Mouse (Mus musculus) neural tube, embryonic 10.5 days (tissue): Measurements from ENCODE around the gene Amdhd2.

ENCODE experiments used
- DNase-seq: peaks from one replicate; pipeline ENCODE4 v3.0.0-alpha.2; 2017; ENCODE audit warnings: low spot score; ENCODE audit errors: extremely low spot score

The Amdhd2 gene

DNA sequence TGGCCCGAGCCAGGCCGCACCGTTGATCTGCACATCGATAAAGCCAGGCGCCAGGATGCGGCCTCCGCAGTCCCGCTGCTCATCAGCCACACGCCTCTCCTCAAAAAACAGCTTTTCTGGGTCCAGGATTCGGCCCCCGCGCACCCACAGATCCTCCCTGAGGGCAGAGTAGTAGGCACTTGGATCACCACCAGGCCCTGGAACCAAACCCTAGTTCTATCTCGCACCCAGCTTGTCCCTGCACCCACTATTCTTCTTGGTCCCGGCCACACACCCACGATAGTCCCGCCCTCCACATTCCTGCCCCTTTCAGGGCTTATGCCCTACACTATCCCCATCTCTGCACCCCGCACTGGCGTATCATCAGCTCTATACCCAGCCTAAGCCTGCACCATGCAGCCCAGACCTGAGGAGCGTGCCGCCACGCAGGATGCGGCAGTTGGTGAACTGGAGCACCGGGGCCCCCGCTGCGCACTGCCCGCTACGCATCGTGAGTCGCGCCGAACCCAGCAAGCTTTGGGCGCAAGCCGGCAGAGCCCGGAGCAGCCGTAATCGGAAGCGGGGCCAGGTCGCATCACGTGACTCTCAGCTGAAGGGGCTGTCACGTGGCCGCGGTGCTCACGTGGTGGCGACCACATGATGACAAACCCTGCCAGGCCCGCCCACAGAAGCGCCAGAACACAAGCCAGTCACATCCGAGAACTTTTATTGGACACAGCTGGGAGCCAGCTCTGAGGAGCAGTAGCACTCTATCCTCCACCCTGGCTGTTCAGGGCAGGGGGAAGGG is at the start of gene Amdhd2:
Gene Amdhd2, minus strand, starts transcription at position 591 of the 787 bp plus-strand sequence.
- DNase-seq = peak; percentile 100

DNA sequence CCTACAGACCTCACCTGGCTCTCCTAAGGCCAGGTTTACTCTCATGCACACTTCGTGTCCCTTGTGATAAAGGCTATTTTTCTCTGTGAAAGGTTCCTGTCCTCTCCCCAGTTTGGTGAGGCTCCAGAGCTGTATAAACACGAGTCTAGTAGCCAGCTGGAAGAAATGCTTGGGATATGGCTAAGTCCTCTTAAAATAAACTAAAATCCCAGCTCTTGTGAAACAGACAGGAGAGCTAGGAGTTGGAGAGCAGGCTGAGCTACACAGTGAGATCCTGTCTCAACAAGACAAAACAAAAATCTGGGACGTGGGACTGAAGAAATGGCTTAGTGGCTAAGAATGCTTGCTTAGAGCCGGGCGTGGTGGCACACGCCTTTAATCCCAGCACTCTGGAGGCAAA is 49.6 kb upstream of the Amdhd2 start:
- no peak for DNase-seq

DNA sequence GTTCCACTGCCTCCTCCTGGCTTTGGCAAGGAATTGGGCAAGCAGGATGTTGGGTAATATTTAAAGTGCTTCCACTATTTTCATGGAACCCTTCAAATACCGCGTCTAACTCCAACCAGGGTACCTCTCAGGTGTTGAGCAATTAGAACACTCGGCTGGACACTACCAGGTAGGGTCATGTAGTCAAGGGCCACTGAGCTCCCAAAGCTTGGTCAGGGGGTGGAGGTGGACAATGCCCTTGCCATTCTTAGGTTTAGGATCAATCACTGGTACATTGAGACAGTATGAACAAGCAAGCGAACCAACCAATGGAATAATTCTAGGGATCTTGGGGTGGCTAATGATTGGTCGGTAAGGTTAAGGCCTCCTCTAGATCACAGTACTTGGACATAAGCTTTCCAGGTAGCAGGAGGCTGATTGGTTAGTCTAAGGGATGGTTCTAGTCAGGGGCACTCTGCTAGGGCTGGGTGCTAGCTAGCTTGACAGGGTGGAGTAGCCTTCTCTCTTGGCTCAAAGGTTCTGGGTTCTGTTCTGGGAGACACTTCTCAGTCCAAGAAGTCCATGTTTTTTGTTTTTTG is 49.0 kb upstream of the Amdhd2 start:
- DNase-seq = no peak

DNA sequence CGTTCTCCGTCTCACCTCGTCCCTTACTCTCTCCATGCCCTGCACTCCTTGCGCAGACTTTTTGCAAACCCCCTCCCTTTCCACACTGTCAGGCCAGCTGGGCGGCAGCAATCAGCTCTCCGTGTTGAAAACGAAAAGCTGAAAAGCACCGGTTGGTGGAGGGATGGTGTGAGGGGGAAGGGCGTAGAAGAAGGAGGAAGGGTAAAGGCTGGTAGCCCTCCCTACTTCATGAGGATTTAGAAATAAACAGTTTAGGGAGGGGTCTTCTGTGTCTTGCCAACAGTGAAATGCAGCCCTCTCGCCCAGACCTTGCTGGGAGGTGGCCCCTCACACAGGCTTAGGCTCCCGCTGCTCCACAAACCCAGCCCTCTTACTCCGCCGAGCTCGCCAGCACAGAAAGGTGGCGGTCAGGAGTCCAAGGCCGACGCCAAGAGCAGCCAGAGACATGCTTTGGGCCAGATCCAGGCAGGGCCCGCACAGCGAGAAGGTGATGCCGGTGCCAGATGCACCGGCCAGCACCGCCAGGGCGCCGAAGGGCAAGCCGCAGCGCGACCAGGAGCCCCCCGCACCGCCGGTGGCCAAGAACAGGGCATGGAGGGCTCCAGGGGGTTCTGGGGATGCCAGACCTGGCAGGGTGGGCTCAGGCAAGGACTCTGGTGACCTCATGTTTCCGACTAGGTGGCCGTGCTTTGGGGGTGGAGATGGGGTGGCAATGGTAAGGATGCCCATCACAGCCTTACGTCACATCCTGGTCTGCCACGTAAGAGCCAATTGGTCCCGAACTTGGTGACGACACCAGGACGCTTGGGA is 48.3 kb upstream of the Amdhd2 start:
- DNase-seq = peak; percentile 72

DNA sequence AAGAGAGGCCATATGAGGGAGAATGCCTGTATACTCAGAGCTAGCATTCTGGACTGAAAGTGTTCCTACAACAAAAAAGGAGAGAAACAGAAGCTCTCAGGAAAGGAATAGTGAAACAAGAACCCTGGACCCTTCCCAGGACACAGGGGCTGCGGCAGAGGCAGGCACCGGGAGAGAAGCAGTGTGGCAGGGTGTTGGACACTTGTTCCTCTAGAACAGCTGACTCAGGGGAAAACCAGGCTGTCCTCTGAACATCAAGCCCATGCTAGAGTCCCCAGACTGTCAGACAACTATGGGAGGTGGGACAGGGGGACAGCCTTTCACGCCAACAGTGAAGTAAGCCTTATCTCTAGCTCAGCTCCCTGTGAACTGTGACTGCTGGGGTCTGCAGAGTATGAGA is 47.0 kb upstream of the Amdhd2 start:
- no peak for DNase-seq

DNA sequence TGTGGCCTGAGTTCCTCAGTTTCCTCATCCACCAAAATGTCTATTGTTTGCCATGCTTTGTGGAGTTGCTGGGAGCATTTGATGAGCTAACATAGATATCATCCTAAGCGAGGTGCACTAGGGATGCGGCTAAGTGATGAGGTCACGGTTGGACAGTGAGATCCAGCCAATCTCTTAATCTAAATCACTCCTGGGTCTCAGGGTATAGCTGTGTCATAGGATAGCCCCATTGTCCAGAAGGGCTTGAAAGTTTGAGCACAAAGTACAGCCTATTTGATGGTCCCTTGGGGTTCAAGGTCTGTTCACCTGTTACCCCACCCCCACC is 46.3 kb upstream of the Amdhd2 start:
- DNase-seq = no peak

DNA sequence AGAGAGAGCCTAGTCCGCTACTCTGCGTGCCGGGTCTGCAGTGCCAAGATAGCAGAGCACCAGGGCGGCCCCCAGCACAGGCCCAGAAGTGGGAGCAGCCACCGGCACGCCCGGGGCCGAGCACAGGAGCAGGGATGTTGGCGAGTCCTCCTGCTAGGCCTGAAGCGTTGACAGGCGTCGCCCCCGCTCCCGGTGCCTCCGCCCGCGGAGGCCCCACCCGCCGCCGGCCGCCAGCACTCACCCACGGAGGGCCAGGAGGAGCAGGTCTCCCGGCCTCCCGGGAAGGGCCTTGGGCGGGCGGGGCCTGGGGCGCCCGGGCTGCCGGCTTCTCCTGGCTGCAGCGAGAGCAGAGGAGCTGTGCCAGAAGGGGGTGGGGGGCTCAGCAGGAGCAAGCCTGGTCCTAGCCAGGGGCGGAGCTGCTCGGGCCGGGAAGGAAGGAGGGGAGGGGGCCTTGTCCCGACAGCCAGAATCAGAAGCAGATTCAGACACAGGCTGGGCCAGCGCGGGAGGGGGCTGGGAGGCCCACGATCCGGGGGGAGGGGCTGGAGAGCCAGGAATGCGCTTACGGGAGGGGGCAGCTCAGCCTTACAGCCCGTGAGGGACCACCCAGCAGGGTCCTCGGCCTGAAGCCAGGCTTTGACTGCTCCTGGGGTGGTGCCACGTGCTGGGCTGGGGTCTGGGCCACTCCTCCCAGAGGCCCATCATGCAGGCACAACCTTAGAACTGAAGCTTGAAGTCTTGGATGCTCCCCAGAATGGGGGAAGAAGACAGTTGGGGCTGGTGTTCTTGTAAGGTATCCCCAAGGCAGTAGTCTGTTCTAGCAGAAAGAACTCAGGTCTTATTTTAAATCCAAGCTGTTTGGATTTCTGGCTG is 45.7 kb upstream of the Amdhd2 start, which contains the start of gene Ntn3:
Gene Ntn3, minus strand, starts transcription at position 489 of the 873 bp plus-strand sequence.
- DNase-seq = peak; percentile 82

DNA sequence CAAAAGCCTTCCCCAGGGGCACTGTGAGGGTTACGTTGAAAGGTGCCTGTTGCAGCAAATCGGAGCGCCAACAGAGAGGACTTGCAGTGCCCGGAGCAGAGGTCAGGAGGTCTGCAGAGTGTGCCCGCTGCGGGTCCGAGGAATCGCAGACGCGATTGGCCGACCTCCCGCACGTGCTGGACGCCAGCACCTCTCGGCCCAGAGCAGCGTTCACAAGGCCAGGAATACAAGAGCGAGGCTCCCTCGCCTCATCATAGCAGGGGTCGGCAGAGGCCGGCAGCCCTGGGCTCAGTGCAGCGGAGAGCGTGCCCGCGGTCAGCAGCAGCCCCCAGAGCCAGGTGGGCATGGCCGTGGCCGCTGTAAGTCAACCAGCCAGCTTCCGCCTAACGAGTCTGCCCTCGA is 45.1 kb upstream of the Amdhd2 start:
- DNase-seq = no peak

DNA sequence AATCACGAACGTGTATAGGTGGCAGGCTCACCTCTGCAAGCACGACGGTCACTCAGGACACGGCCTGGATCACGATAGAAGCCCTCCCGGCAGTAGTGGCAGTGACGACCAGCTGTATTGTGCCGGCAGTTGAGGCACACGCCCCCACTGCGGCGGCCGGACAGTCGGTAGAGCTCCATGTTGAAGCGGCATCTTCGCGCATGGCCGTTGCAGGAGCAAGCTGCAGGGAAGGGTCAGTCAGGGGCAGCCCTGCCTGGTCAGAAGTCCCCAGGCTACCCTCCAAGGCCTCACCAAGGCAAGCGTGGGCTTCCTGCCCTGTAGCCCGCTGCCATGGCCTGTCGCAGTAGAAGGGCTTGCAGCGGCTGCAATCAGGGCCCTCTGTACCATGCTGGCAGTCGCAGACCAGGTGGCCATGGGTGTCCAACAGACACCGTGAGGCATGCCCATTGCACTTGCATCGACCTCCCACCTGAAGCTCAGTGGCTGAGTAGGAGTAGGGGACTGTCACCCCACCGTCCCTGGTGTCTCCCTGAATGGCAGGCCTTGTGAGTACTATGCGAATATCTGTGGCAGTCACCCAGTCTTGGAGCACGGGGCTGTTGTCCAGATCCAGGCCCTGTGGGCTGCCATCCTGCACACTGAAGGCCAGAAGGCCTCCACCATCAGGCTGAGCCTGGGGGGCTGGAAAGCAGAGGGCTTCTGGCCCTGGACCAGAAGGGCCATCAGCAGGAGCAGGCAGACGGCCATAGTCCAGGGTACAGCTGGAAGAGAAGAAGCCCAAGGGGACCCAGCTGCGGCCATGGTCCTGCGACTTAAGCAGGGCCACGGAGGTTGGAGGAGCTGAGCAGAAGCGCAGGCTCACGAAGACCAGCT is 44.4 kb upstream of the Amdhd2 start:
- peak; percentile 24 for DNase-seq

DNA sequence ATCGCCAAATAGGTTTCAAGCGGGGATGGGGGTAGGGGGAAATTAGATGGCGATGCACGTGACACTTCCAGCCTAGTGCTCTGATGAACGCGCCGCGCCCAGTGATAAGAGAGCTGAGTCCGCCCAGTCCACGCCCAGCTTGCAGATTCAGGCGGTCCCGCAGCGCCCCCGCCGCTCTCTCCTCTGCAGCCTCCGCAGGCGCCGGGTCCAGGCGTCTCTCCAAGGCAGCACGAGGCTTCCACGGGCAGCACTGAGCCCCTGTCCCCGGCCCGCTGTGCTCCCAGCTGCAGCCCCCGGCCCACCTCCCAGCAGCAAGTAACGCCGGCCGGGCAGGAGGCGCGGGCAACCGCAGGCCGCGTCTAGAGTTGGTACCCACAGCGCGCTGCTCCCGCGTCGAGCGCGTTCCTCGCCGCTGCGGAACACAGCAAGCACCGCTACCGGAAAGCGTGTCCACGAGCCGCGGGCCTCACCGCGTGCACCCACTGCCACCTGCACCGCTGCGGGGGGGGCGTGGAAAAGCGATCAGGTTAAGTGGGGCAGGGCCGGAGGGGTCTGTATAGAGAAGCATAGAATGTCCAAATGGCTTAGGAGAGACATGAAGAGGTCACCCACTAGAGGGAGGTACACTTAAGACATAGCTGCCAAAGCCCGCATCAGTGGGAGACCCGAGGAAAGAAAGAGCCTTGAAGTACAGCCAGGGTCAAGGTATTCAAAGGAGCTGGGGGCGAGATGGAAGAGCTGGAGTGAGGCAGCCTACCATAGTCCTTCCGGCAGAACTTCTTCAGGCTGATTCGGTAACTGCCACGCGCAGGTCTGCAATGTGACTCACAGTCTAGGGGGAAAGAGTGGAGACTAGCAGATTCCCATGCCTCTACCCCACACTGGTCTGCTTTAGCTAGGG is 43.1 kb upstream of the Amdhd2 start:
- DNase-seq = peak; percentile 64

DNA sequence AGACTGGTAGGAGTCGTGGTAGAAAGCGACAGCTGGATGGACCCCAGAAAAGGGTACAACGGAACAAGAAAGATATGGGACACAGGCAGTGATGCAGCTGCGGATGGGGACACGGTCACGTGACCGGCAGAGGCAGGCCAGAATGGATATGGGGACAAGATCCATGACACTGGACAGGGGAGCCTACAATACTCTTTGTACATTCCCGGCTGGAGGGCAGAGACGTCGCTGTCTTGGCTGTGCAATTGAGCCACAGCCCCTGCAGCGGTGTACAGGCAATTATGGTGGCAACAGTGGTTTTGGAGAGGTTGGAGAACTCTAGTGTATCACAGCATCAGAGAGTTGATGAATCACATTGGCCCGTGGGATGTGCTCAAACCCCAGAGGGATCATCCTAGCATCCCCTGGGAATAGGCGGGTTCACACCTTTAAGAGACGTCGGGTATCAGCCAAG is 42.4 kb upstream of the Amdhd2 start:
- DNase-seq = no peak

DNA sequence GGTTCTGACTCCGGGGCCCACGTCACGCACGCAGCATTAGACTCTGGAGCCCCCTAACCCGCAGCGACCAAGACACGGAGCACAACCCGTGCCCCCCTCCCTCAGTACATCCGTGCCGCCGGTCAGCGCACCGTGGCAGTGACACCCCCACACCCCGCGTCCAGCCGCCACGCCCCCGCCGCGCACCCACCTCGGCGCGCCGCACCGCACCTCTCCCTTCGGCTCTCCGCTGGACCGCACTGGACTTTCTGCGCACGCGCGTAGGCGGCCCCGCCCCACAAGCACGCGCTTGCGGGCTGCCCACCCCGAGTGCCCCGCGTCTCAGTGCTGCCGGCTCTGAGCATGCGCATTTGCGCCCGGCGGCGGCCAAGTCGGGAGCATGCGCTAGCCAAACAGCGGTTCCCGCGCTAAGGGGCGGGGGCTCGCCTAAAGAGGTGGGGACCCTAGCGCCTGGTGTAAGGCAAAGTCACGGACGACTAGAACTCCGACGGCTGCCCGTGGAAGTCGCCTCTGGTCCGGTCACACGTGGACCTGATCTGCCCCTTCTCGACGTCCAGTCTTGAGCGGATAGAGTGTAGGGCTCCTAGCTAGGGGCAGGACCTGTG is 41.8 kb upstream of the Amdhd2 start, which contains the start of gene Tbc1d24:
Gene Tbc1d24, minus strand, starts transcription at position 279 of the 605 bp plus-strand sequence.
- DNase-seq = peak; percentile 96

DNA sequence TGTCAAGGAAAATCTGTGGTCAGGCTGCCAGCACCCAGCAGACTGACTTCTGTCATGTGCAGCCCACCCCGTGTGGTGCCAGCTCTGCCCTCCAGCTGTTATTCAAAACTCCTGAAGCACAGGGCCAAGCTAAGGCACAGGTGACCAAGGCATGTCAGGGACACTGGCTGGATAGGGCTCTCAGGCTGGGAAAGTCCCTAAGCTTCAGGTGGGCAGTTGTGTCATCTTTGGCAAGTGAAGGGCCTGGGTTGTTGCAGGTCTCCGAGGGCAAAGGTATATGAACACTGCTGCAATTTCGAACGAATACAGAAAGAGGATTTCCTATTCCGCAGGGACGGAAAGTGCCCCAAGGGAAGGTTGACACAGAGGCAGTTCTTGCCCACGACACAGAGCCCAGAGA is 41.3 kb upstream of the Amdhd2 start:
- DNase-seq = peak; percentile 17

DNA sequence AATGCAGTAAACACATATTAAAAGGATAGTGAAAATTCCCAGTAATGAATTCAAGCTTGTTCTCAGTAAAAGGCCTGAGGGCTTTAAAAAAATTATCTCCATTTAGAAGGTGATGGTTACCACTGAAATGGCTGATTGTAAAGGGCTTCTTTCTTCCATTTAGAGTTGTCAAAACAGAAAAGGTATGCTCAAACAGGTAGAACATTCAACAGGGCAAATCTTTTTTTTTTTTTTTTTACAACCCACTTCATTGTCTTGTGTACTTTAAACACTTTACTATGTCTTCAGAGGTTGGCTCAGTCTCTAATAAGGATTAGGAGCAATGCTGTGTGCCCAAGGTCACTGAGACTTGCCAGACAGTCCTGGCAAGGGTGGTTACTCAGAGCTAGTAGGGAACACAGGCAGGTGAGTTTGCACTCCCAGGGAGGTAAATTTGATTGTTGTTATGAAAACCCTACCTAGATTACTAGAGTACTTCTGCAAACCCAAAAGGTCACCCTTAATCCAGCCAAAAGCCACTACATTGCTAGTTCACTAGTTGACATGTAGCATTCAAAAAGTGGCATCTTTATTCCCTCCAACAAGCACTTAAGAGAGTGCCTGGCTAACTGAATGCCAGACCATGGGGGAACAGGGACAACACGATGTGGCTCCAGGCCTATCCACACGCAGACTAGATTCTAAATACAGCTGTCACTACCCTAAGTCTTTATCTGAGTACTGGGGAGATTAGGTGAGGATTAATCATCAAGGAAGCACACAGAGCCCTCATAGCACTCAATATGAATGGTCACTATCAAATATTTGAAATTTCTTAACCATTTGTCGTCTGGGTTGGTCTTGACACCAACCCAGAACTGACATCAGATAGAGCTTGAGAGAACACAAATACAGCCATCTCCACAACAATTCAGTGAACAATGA is 40.3 kb upstream of the Amdhd2 start:
- DNase-seq = no peak

DNA sequence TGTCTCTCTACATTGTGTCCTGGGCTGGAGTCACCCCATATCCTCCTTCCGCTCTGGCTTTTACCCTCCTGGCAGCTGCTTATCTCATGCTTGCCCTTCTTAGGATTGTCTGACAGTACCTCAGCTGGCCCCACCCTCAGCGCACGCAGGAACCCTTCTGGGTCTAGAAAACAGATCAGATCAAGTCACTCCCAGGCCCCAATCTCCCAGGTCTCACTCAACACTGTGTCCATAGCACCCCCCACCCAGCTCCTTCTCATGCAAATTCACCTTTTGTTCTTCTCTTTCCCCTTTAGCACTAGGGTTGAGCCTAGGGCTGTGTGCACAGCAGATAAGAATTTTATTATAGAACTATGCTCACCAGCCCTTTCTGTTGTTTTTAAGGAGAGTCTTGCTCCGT is 39.5 kb upstream of the Amdhd2 start:
- DNase-seq = no peak

DNA sequence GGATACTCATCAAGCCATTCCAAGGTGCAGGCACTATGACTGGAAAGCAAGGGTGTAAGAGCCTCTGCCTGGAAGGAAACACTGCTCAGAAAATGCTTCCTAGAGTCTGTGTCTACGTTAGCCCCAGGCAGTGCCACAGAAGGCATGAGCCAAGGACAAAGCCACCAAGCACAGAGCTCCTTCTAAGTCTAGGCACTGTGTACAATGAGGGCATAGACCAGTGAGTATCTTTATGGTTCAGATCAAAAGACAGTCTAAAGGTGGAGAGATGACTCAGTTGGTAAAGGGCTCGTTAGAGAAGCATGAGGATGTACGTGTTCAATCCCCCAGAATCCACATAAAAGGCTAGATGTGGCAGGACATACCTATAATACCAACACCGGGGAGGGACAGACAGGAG is 37.5 kb upstream of the Amdhd2 start:
- DNase-seq = no peak

DNA sequence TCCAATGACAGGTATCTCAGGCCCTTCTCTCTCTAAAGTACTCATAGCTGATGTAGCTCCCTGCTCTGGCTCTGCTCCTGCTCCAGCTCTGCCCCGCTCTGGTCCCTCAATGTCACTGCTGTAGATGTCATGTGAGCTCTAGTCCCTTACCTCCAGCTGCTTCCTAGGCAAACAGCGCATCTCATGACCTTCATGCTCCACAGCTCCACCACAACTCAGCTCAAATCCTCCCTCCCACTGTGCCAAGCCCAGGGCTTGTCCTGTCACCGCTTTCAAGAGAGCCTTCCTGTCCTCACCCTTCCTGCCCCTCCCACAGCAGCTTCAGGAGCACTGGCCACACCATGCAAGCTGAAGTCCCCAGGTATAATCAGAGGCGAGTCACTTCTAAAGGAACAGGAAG is 36.2 kb upstream of the Amdhd2 start:
- no peak for DNase-seq

DNA sequence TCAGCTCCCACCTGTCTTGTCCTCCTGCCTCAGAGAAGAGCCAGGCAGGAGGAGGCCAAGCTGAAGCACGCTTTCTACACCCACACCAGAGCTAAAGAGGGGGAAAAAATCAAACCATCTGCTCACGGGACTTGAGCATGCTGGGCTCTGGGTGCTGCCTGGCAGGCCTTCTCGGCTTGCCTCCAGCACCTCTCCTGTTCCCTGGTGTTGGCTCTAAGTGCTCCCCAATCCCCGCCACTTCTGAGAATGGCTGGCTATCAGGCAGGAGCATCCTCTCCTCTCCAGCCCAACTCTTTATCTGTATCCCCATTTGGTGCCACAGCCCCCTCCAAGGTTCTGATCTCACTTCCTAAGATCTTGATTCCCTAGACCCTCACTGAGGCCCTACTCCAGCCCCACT is 35.7 kb upstream of the Amdhd2 start:
- no peak for DNase-seq
